Mouse (Mus musculus): ENCODE measurements around the gene Tmem131l. TPM values are rescaled to one million over a fixed set of nuclear protein-coding genes. Genes with fewer than 3 reads are reported as not detected.
A peak's percentile ranks its signal among the peaks of the same experiment; 100 is the strongest.

Tmem131l gene
- polyA plus RNA-seq, 1 experiment from 2014 or later, result 83.7 TPM

DNA sequence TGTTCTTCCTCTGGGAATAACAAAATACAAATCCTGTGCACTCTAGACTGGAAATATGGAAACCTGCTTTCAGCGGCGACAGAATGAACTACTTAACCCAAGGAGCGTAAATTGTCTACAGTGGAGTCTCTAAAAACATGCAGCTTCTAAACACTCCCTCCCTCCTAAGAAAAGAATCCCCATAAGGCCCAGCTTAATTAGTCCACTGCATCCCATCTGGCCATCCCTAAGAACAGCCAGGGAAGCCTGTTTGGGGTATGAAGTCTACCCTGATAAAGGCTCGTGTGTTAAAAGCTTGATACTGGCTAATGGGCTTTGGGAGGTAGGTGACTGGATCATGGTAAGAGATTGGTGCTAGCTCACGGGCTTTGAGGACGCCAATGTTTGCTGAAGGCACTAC, 54.5 kb downstream of the Tmem131l start:
- Histone ChIP-seq H3K4me1 (peaks cover 92% of the 10 kb centered on the region), H3K36me3 (0 out of 2 replicates have a peak, but pooled peaks cover 3% of the 10 kb centered on the region), H3K9me3 (no peaks in the 10 kb centered on the region), H3K27me3 (peaks cover 2% of the 10 kb centered on the region; the same call in 1 of the 2 replicates), H3K4me3 (no peak overlapping the region), H3K4me2 (replicated peaks) (no peak overlapping the region), H3K9ac (replicated peaks) (no peak overlapping the region), H3K27ac (replicated peaks) (0 out of 2 replicates have a peak overlapping the region, but pooled peaks have one; percentile 27)
- WGBS, result 65% methylated on average over 6 of the region's 6 CpGs
- ATAC-seq (ENCODE audit: low FRiP score, low read depth), result no peak

DNA sequence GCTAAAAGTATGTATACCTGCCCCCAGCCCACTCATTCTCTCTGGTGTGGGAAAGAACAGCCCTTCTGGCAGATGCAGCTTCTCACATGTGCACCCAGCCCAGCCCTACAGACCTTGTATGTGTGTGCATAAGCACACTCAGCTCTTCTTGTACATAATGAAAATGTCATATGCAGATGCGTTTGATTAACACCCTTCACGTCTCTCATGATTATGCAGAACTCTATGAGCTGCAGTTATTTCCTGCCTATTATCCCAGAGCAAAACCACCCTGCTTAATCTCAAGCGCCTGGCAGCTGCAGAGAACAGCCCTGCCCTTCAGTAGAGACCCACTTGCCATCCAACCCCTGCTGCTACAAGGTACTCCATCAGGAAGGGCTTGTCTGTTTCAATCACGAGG, 55.6 kb downstream of the Tmem131l start:
- WGBS, result 63% methylated on average over 4 of the region's 4 CpGs

DNA sequence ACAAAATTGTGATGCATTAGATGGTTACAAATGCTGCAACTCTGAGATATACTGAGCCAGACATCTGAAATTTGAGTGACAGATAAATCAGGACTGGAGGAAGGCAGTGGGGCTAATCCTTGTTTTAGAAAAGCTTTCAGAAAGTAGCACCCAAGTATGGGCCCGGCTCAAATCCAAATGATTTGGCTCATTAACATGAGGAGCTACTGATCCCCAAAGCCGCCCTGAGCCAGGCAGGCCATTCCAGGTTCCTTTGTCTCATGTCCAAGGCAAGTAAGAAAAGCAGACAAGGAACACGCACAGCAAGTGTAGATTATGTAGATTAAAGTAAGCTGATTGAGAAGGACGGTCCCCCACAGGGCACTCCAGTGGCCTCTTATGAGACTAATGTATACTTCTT, 57.2 kb downstream of the Tmem131l start:
- ATAC-seq (ENCODE audit: low FRiP score, low read depth), result no peak
- no peak overlapping the region for H3K9ac ChIP-seq (replicated peaks)
- no peak overlapping the region for H3K4me2 ChIP-seq (replicated peaks)
- no peaks in the 10 kb centered on the region for H3K36me3 ChIP-seq
- no peaks in the 10 kb centered on the region for H3K27me3 ChIP-seq
- H3K4me3 ChIP-seq, result no peak overlapping the region
- H3K27ac ChIP-seq (replicated peaks), result peak overlapping the region; percentile 56; the same call in 1 of the 2 replicates
- peaks cover 93% of the 10 kb centered on the region for H3K4me1 ChIP-seq
- 19% methylated on average over 4 of the region's 4 CpGs for WGBS
- H3K9me3 ChIP-seq, result no peaks in the 10 kb centered on the region

More for the DNA sequence above, 55.6 kb downstream of the Tmem131l start:
- H3K4me2 ChIP-seq (replicated peaks), result no peak overlapping the region
- H3K27me3 ChIP-seq, result no peaks in the 10 kb centered on the region
- no peaks in the 10 kb centered on the region for H3K36me3 ChIP-seq
- no peak overlapping the region for H3K4me3 ChIP-seq
- H3K27ac ChIP-seq (replicated peaks), result peak overlapping the region; percentile 62
- no peak for ATAC-seq (ENCODE audit: low FRiP score, low read depth)
- no peak overlapping the region for H3K9ac ChIP-seq (replicated peaks)
- no peaks in the 10 kb centered on the region for H3K9me3 ChIP-seq
- H3K4me1 ChIP-seq, result peaks cover 91% of the 10 kb centered on the region

DNA sequence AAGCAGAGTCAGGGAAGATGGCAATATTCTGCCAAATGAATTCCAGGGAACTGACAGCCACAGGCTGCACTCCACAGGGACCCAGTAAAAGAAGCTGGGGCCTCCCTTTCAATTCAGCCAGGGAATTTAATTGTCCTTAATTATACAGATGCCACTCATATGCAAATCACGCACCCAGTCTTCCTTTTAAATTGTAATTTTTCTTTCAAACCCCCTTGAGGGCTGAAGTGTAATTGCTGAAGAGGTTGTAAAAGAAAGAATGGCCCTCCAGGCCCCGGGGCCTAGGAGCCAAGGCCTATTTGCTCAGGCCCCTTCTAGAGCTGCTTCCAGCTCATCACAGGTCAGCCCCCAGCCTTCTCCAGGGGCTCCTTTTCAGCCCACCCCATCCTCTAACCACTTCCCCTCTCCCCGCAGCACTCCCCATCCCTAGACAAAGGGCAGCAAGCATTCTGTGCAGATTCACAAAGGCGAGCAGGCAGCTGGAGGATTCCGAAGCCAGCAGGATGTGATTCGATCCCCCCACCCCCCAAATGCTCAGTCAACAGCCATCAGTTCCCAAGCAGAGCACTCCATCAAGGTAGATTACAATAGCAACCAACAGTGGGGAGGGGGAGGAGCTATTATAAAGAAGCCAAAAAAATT, 59.6 kb downstream of the Tmem131l start:
- Histone ChIP-seq H3K4me1 (peaks cover 93% of the 10 kb centered on the region), H3K36me3 (no peaks in the 10 kb centered on the region), H3K4me3 (no peak overlapping the region), H3K4me2 (replicated peaks) (peak overlapping the region; percentile 26), H3K9ac (replicated peaks) (0 out of 2 replicates have a peak overlapping the region, but pooled peaks have one; percentile 28), H3K27ac (replicated peaks) (peak overlapping the region; percentile 94), H3K9me3 (no peaks in the 10 kb centered on the region), H3K27me3 (no peaks in the 10 kb centered on the region)
- 5% methylated on average over 6 of the region's 6 CpGs for WGBS
- peak; percentile 97 for ATAC-seq (ENCODE audit: low FRiP score, low read depth)

DNA sequence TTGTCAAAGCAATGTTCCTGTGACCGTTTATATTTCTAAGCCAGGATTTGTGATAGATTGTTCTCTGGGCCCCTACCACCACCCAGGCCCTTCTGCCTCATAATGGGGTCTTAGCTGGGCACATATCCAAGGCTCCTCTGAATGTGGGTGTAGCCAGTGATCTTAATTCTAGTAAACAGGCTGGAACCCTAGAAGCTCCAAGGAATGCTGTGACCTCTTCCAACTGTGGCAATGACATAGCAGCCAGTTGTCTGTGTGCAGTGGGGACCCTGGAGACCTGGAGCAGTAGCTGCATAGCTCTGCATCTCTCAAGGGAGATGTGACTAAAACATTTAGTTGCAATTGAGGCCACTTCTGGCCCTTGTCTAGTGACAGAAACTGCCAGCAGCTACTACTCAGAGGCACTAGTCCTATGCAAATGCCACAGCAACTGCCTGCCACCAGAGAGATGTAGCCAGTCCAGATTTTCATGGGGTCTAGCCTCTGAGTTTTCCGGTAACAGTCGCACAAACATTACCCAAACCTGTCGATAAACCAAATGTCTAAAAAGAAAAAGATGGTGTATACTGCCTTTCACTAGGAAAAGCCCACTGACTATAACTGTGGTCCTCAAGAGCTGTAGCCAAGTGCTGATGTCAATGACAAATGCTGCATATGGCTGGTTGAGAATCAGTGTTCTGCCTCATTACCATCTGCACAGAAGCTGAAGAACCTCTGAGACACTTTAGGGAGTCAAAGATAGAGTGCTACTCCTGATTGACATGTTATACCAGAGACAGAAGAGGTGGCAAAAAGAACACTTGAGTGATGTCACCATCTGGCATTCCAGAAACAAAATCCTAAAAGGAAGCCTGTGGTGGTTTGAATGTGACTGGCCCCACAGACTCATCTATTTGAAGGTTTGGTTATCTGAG, 61.2 kb downstream of the Tmem131l start:
- 80% methylated on average over 4 of the region's 4 CpGs for WGBS

DNA sequence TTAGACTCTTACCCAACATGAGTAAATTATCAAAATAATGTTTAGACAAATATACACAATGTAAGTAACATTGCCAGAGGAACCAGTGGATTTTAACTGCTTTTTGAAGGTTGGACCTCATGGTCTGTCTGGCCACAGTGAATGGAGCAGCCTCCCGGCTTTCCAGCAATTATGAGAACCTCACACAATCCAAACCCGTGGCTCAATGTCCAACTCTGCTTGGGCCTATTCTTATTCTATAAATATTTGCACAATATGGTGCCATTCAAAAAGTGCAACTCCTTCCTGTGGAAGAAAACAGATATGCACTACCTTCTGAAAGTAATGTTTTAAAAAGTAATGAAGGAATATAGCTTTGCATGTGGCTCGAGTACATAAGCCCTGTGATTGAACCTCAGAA, 62.2 kb downstream of the Tmem131l start:
- Histone ChIP-seq H3K27me3 (no peaks in the 10 kb centered on the region), H3K4me3 (no peak overlapping the region), H3K27ac (replicated peaks) (no peak overlapping the region), H3K4me1 (peaks cover 83% of the 10 kb centered on the region), H3K9me3 (no peaks in the 10 kb centered on the region), H3K36me3 (no peaks in the 10 kb centered on the region), H3K9ac (replicated peaks) (no peak overlapping the region), H3K4me2 (replicated peaks) (no peak overlapping the region)
- ATAC-seq (ENCODE audit: low FRiP score, low read depth), result no peak
- WGBS, result 83% methylated on average over 3 of the region's 3 CpGs

More for the DNA sequence above, 61.2 kb downstream of the Tmem131l start:
- H3K9me3 ChIP-seq, result no peaks in the 10 kb centered on the region
- no peak overlapping the region for H3K4me2 ChIP-seq (replicated peaks)
- H3K9ac ChIP-seq (replicated peaks), result no peak overlapping the region
- H3K27me3 ChIP-seq, result no peaks in the 10 kb centered on the region
- H3K4me3 ChIP-seq, result no peak overlapping the region
- H3K36me3 ChIP-seq, result no peaks in the 10 kb centered on the region
- no peak for ATAC-seq (ENCODE audit: low FRiP score, low read depth)
- peak overlapping the region; percentile 20; the same call in 1 of the 2 replicates for H3K27ac ChIP-seq (replicated peaks)
- peaks cover 89% of the 10 kb centered on the region for H3K4me1 ChIP-seq

DNA sequence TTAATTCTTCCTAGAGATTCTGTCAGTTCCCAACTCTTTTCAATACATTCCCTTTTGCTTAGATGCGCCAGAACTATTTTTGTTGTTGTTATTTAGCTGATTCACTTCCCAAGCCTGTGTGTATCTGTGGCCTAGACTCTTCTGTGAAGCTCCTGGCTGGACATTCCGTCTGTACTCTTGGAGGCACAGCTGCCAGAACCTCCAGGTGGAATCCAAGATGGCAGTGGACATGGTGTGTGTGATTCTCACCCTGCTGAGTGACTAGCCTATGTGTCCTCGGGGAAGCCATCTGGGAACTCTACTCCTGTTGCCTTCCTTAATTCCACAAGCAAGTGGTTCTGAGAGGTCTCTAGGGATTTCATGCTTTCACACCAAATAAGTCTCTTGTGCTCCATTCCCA, 63.8 kb downstream of the Tmem131l start:
- Histone ChIP-seq H3K27ac (replicated peaks) (no peak overlapping the region), H3K9me3 (no peaks in the 10 kb centered on the region), H3K4me1 (peaks cover 86% of the 10 kb centered on the region), H3K9ac (replicated peaks) (no peak overlapping the region), H3K27me3 (no peaks in the 10 kb centered on the region), H3K4me2 (replicated peaks) (no peak overlapping the region), H3K4me3 (no peak overlapping the region), H3K36me3 (no peaks in the 10 kb centered on the region)
- 85% methylated on average over 3 of the region's 3 CpGs for WGBS
- no peak for ATAC-seq (ENCODE audit: low FRiP score, low read depth)

DNA sequence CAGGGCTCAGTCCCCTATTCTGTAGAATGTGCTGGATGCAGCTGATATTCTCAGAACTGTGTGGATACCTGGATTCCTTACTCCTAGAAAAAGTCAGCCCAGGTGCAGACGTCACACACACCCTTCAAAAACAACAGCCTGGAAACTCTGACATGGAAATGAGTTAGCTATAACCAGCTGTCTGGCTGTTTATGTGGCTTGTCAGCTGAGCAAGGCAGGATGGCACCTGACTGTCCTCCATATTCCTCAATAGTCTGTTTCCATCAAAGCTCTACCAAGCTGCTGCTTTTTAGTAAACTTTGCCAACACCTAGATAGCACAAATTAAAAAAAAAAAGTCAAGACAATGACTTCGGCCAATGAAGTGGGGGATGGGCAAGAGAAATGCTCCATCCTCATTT, 66.6 kb downstream of the Tmem131l start:
- no peak overlapping the region for H3K4me3 ChIP-seq
- no peaks in the 10 kb centered on the region for H3K36me3 ChIP-seq
- ATAC-seq (ENCODE audit: low FRiP score, low read depth), result no peak
- H3K4me1 ChIP-seq, result peaks cover 70% of the 10 kb centered on the region
- 78% methylated on average over 2 of the region's 2 CpGs for WGBS
- H3K9me3 ChIP-seq, result no peaks in the 10 kb centered on the region
- H3K27me3 ChIP-seq, result no peaks in the 10 kb centered on the region; the same call in 1 of the 2 replicates
- no peak overlapping the region for H3K4me2 ChIP-seq (replicated peaks)
- H3K9ac ChIP-seq (replicated peaks), result no peak overlapping the region
- no peak overlapping the region for H3K27ac ChIP-seq (replicated peaks)

DNA sequence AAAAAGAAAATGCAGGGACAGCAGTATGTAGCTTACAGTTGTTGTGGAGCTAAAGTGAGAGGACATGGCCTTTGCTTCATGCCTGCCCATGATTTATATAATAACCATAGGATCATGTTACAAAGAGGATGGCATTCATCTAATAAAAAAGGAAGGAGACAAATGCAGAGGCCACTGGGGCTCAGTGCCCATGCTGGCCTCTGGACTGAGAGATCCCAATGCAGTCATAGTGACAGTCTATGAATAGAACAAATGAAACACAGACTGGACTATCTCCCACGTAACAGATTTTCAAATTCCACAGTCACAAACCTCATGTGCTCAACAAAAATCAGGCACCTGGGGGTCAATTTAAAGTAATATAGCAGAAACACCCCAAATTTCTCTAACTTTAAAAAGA, 69.3 kb downstream of the Tmem131l start:
- H3K36me3 ChIP-seq, result no peaks in the 10 kb centered on the region
- no peaks in the 10 kb centered on the region for H3K9me3 ChIP-seq
- no peak overlapping the region for H3K9ac ChIP-seq (replicated peaks)
- no peak overlapping the region for H3K4me2 ChIP-seq (replicated peaks)
- H3K4me1 ChIP-seq, result peaks cover 50% of the 10 kb centered on the region
- 0 out of 2 replicates have a peak overlapping the region, but pooled peaks have one; percentile 10 for H3K27ac ChIP-seq (replicated peaks)
- H3K4me3 ChIP-seq, result no peak overlapping the region
- no peak for ATAC-seq (ENCODE audit: low FRiP score, low read depth)
- H3K27me3 ChIP-seq, result no peaks in the 10 kb centered on the region; the same call in 1 of the 2 replicates
- WGBS, result 38% methylated on average over 1 of the region's 1 CpGs

DNA sequence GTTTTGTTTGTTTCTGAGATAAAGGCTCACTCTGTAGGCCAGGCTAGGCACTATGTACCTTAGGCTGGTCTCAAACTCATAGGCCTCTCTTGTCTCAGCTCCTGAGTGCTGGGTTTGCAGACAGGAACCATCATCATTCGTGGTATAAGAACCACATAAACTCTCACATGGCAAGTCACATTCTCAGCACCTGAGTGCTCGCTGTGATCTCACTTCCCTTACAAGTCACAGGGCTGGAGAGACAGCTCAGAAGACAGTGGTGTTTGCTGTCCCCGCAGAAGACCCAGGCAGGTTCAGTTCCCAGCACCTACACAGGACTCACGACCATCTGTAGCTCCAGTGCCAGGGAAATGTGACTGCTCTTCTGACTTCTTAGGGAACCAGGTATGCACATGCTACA, 70.9 kb downstream of the Tmem131l start:
- peaks cover 44% of the 10 kb centered on the region for H3K4me1 ChIP-seq
- no peak overlapping the region for H3K4me3 ChIP-seq

DNA sequence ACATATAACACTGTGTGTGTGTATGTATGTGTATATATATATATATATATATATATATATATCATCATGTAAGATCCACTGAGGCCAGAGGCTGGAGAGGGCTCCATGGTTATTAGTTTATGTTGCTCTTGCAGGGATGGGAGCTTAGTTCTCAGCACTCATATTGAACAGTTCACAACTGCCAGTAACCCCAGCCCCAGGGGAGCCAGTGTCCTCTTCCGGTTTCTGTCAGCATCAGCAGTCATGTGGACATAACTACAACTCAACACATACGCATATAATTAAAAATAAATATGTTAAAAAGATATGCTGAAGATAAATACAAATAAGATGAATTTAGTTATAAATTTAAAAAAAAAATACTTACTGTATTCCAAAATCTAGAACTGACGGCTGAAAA, 72.2 kb downstream of the Tmem131l start:
- no peaks in the 10 kb centered on the region for H3K36me3 ChIP-seq
- ATAC-seq (ENCODE audit: low FRiP score, low read depth), result no peak
- peaks cover 42% of the 10 kb centered on the region for H3K4me1 ChIP-seq
- no peaks in the 10 kb centered on the region; the same call in 1 of the 2 replicates for H3K27me3 ChIP-seq
- no peak overlapping the region for H3K27ac ChIP-seq (replicated peaks)
- H3K4me3 ChIP-seq, result no peak overlapping the region
- H3K9me3 ChIP-seq, result no peaks in the 10 kb centered on the region
- H3K4me2 ChIP-seq (replicated peaks), result no peak overlapping the region
- H3K9ac ChIP-seq (replicated peaks), result no peak overlapping the region
- WGBS, result 82% methylated on average over 3 of the region's 3 CpGs

More for the DNA sequence above, 70.9 kb downstream of the Tmem131l start:
- no peaks in the 10 kb centered on the region for H3K36me3 ChIP-seq
- 92% methylated on average over 4 of the region's 4 CpGs for WGBS
- no peak overlapping the region for H3K4me2 ChIP-seq (replicated peaks)
- H3K27ac ChIP-seq (replicated peaks), result no peak overlapping the region
- H3K27me3 ChIP-seq, result no peaks in the 10 kb centered on the region; the same call in 1 of the 2 replicates
- no peaks in the 10 kb centered on the region for H3K9me3 ChIP-seq
- H3K9ac ChIP-seq (replicated peaks), result no peak overlapping the region
- ATAC-seq (ENCODE audit: low FRiP score, low read depth), result no peak

DNA sequence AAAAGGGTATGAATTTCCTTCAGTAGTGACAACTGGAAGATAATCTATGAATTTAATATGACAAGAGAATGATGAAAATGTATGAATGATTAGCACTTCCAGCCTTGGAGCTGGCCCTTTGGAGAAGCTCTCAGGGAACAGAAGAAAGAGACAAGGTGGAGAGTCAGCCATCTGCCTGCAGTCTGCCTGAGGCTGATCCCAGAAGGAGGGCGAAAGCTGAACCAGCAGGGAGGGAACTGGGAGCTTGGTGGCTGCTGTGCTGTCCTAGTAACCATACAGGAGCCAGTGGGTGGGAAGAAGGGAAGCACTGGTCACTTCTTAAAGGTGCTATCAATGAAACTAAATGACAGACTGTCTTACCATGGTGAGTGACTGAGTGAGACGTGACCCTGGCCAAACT, 74.6 kb downstream of the Tmem131l start:
- Histone ChIP-seq H3K36me3 (peaks cover 14% of the 10 kb centered on the region), H3K9me3 (no peaks in the 10 kb centered on the region), H3K4me1 (peaks cover 20% of the 10 kb centered on the region), H3K4me3 (no peak overlapping the region), H3K27ac (replicated peaks) (peak overlapping the region; percentile 42), H3K4me2 (replicated peaks) (no peak overlapping the region), H3K9ac (replicated peaks) (no peak overlapping the region), H3K27me3 (no peaks in the 10 kb centered on the region; the same call in 1 of the 2 replicates)
- 80% methylated on average over 2 of the region's 2 CpGs for WGBS
- no peak for ATAC-seq (ENCODE audit: low FRiP score, low read depth)
